Mouse (Mus musculus): Measurements from ENCODE around the gene Pdlim4.

DNA sequence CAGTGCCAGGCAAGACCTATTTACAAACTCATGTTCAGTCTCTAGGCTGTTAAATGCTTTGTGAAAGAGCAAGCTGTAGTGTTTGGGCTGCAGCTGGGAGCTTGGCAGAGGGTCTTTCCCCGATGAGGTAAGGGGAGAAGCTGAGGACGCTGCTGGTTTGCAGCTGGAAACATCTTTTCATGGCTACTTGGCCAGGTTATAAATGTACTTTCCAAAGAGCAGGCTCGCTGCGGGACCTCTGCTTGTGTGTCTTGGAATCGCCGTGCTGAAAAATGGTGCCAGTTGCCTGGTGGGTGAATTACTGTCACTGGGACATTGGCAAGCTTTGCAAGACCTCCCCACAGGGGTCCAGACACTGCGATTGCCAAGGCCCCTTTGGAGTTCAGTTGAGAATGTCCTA lies 38.4 kb upstream of the Pdlim4 start:
- TF ChIP-seq CTCF (IDR thresholded peaks at IDR 0.05; ENCODE audit: extremely low read depth, insufficient read depth, insufficient read length, insufficient replicate concordance) (no peak), POLR2A (IDR thresholded peaks at IDR 0.05; ENCODE audit: low read depth, low read length) (no peak)

All from spleen, adult 2 months (tissue).